Mouse (Mus musculus): Measurements from ENCODE around the gene Clec16a.
A peak's percentile ranks its signal among the peaks of the same experiment; 100 is the strongest.

Clec16a gene

DNA sequence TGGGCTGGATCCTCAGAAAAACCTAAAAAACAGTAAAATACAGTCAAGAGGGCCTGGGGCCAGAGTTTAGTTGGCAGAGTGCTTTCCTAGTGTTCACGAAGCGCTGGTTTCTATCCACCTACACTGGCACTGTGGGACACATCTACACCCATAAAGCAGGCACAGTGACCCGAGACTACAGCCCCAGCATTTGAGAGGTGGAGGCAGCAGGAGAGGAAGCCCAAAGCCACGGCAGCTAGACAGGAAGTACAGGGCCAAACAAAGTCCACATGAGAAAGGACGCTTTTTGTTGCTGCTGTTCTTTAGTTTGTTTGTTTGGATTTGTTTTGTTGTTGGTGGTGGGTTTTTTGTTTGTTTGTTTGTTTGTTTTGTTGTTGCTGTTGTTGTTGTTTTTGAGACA lies 8.8 kb upstream of the Clec16a start:
- no peak for DNase-seq

GRCm38 (mm10) chr16:10536961-10537360 lies 8.2 kb upstream of the Clec16a start:
- no peak for DNase-seq

DNA sequence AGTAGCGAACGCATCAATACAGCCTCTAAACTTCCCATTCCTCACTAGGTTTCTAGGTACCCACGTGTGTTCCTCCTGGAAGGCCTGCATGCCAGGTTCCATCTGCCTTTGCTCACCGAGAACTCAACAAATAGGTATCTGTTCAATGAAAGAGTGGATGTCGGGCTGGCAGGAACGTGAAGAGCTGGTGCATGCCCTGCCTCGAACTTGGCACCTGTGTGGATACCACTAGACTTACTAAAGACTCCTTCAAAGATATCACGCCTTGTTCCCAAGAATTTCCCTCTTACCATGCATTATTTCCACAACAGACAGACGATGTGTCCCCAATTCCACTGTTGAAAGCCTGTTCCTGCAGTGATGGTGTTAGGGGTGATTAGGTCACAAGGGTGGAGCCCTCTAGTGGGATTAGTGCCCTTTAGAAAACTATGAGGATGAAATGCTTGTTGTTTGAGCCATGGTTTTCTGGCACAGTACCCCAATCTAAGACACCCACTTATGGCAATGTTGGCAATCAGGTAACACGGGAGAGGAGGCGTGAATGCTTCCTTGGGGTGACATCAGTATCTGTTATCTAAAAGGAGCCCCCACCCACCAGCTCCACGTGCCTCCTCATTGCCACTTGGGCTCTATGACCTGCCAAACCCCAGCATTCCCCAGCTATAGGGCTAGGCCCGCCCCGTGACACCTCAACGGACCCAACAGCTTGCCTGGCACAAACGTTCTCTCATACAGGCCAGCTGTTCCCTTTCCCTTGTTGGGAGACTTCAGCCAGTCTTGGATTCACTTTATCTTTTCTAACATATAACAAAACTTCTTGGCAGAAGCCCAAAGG lies 4.2 kb upstream of the Clec16a start:
- no peak for DNase-seq

DNA sequence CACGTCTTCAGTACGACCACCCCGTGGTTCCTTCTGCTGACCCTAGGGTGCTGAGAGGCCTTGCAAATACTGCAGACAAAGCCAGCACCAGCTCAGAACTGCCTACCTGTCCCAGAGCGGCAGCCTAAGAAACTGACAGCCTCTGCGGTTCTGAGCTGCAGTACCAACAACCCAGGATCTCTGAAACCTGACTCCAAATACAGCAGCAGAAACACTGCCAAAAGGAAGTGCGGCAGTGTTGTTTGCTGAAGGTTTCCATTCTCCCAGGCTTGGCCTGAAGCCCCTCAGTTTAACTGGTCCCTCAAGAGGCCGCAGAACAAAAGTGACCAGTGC lies 3.6 kb upstream of the Clec16a start:
- DNase-seq: peak; percentile 54

DNA sequence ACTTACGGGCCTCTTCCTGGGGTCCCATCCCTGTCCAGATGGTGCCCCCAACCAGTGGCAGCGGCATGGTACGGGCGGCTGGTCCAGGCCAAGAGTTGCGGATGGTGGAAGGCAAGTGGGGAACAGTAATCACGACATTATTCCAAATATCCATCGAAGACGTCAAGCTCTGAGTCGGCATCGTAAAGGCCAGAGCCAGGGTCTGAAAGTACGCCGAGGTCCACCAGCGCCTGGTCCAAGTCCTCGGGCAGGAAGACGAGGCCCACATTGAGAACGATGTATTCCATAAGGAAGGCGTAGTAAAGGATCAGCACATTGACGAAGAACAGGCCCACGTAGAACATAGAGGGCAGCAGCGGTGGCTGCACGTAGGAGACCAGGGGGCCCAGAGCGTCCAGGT lies 2.9 kb upstream of the Clec16a start:
- no peak for DNase-seq

GRCm38 (mm10) chr16:10542698-10543365 lies 2.3 kb upstream of the Clec16a start, which contains the start of gene Dexi:
Gene Dexi, minus strand, starts transcription at chr16:10543054.
- peak; percentile 99 for DNase-seq

DNA sequence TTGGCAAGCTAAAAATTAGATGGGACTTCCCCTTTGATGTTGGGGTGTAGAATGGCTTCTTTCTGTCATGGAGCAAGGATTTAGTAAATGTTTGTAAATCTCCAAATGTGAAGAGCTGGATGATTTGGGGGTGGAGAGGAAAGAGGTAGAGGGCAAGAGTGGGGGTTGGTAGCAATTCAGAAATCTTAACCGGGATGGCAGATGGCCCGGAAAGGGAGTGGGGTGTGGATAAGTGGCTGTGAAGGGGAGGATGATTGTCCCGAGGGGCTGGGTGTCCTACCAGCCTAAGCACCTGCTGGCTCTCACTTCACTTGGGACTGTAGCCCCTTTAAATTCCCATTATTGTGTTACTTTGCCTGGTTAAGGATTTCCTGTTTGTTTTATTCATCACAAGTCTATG lies 1.7 kb downstream of the Clec16a start:
- no peak for DNase-seq

- no peak for DNase-seq
Measured at GRCm38 (mm10) chr16:10548938-10549337, 3.8 kb downstream of the Clec16a start.

DNA sequence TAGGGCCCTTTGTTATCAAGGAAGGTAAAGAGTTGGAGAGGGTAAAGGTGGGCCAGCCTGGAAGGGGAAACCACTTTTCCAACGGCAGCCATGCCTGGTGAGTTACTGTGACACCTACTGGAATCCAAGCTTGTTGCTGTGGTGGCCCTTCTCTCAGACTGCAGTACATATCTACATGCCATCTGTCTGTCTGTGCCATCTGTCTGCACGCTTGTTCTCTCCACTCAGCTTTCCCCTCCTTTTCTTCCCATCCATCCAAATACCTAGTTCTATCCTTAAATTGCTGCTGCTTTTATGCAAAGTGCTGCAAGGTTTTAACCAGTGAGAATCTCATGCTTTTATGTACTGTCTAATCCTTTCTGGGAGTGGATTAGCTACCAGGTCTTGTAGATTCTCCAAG lies 4.5 kb downstream of the Clec16a start:
- no peak for DNase-seq

- no peak for DNase-seq
Measured at GRCm38 (mm10) chr16:10551592-10551991, 6.5 kb downstream of the Clec16a start.

DNA sequence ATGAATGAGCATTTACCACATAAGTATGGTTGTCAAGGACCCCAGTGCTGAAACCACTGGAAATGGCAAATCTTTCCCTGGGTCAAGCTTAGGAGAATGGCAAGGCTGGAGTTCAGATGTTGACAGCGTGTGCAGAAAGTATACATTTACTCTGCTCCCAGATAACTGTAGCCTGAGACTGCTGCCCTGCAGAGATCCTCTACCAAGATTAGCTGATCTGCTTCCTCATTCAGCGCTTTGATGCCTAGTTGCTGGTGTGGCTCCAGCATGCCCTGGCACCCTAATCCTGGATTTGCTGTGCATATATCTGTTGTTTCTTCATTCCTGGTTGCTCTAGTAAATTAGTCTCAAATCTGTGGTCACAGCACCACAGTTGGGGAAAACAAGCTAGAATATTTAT lies 8.7 kb downstream of the Clec16a start:
- no peak for DNase-seq

DNA sequence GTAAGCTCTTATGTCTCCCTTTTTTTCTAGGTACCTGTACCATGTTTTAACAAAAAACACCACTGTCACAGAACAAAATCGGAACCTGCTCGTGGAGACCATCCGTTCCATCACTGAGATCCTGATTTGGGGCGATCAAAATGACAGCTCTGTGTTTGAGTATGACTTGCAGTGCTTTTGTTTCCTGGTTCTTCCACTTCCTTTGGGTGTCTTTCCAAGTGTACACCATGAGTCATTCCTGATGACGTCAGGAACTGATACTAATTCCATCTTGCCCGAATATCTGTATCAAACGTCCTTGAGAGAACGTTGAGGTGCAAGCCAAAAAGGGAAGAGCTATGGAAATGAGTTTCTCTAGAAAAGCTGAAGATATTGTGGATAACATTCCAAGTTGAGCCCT lies 14.9 kb downstream of the Clec16a start:
- DNase-seq: no peak

DNA sequence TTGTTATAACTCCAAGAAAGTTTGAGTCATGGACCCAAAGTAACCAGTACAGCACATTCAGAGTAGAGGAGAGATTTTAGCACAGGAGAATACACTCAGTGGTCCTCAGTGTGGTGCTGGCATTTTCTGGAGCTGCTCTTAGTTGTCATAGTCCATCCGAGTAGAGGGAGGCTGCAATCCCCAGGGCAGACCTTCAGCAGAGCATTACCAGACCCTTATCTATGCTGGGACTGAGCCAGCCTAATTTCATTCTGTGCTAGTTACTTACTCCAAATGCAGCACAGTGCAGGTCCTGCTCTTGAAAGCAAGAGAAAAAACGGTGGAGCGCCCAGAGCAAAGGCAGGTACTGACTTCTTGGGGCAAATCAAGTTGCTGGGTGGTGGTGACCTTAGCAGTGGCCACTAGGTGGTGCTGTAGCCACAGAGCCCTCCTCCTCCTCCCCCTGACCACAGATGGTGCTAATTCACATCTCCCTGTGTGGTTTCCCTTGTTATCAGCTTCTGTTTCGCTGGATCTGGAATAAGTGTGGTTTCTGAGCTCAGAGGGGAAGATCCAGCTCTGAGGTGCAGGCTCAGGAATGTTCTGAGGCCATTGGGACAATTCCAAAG lies 20.2 kb downstream of the Clec16a start:
- peak; percentile 73 for DNase-seq

GRCm38 (mm10) chr16:10567153-10567552 lies 22.0 kb downstream of the Clec16a start:
- DNase-seq: no peak

DNA sequence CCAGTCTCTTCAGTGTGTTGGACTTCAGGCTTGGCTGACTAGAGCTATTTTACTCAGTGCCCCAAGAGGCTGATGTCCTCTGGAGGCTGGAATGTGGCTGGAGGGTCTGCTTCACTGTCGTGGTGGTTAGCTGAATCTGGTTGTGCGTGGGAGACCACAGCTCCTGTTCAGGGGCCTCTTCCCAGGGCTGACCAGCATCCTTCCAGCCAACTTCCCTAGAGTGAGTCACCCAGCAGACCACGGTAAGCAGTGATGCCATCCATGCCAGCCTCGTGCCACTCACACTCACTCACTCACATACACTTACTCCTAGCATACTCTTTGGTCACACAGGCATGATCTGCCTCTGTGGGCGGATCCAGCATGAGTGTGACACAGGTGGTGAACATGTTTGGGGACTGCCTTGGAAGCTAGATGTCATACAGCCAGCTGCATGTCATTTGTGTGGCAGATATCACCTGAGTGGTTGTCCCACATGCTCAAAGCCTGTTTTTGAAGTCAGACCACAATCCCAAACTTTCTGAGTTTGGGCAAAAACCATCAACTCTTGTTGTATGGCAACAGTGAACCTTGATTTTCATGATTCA lies 24.8 kb downstream of the Clec16a start:
- no peak for DNase-seq

DNA sequence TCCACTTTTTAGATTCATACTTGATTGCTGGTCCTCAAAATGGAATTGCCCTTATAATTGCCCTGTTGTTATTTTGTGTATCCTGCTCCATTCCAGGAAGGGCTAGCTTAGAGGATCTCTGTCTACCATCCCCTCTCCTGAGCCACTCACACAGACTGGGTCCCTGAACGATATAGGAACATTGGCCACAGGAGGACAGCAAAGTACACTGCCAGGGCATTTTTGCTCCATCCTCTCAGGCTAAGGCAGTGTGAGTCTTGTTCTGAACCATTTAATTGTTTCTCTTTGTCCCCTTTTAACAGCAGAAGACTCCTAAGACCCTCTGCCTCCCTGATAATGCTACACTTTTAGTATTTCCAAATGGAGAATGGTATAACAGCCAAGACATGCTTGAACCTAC lies 25.6 kb downstream of the Clec16a start:
- peak; percentile 79 for DNase-seq

DNA sequence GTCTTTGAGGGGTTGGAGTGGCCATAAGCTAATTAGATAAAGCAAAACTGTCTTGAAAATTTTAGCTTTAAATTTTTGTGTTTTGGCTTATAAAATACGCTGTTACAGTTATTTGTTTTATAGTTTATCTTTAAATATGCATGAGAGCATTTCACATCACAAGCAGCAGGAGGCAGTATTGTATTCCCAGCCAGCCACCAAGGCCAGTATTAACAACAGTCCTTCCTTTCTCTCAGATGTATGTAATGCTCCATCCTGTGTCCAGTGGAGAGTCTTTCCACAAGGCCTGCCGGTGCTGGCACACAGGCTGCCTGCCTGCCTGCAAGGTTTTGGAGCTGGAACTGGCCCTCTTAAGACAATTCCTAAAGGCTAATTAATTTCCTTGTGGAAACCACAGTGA lies 26.7 kb downstream of the Clec16a start:
- peak; percentile 25 for DNase-seq

DNA sequence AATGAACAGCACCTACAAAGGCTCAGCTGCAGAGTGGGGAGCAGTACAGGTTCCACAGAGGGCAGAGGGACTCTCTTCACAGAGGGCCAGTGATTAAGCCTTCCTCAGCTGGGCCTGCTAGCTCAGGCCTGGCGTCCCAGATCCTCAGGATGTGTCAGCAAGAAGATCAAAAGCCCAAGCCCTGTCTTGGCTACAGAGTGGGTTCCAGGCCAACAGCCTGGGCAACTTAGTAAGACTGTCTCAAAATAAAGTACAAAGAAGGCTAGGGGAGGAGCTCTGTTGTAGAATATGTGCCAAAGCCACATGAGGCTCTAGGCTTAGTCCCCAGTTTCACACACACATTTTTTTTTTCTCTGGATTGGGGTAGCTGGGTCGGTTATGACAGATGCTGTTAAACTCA lies 29.8 kb downstream of the Clec16a start:
- peak; percentile 31 for DNase-seq

DNA sequence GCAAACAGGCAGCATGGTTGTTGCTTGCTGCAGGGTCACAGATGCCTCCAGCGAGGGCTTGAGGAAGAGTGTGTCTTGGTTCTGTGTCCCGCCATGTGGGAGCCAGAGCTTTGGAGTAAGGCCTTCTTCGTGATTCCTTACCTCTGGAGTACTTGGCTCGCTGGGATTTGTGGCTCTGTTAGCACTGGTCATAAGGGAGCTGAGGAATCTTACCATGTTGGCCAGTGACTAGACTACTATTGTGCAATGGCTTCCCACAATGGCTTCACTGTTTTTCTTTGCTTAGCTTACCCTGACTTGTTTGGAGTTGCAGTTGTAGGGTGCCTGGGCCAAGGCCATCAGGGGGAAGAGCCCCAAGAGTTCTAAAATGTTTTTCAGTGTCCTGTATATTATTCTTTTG lies 30.8 kb downstream of the Clec16a start:
- DNase-seq: peak; percentile 17

DNA sequence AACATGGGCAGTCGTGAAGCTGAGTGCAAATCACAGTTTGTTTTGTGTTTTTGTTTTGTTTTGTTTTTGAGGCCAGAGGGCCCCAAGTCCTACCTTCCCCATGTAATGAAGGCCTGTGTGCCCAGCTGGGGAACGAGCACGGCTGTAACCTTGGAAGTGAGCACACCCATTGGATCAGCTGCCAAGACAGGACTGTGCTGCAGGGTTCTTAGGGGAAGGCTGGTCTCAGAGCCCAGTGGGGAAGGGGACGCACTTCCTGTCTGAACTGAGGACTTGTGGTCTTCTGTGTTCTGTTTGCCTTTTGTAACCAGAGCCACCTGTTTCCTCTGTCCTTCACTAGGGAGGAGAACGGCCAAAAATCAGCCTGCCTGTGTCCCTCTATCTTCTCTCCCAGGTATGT lies 32.4 kb downstream of the Clec16a start:
- DNase-seq: no peak

DNA sequence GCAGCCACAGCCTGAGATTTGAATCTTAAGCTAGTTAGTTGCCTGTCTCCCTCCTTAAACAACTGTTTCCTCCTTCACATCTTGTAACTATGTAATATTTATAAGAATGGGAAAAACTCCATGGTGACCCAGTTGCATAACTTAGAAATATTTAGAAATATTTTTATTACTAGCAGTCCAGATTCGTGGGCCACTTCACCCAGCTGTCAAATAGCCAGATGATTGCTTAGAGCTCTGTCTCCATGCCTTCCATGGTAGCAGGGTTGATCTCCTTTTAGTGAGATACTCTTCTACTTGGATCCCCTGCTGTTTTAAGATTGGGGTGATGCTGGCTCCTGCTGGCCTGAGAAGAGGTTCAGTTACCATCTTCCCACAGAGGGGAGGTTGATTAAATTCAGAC lies 33.2 kb downstream of the Clec16a start:
- peak; percentile 29 for DNase-seq

GRCm38 (mm10) chr16:10581234-10581898 lies 36.2 kb downstream of the Clec16a start:
- no peak for DNase-seq

DNA sequence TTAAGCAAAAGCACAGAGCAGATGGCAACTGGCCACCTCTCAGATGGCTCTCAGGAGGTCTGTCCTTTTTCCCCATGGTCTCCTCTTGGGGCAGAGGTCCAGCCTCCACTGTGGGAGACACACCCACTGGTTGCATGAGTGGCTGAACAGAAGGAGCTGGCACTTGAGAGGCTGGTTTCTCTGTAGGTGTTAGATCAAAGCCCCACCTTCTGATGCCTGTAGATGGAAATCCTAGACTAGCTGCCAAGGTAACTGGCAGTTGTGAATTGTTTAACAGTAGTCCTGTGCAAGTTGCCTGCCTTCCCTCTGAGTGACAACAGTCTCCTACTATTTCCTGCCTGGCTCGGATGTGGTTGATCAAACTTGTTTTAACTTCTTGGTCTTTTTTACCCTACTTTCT lies 40.0 kb downstream of the Clec16a start:
- peak; percentile 49 for DNase-seq

All from lung, postnatal 36 days (tissue).